Mouse (Mus musculus) stomach, postnatal 0 days (tissue): ENCODE data around the gene Paqr9.

Experiments used
- CTCF ChIP-seq: IDR thresholded peaks from 2 replicates; pipeline ENCODE4 v1.5.1; 2016; ENCODE audit warnings: antibody characterized with exemption, low read depth, mild to moderate bottlenecking, moderate library complexity
- EP300 ChIP-seq: optimal IDR thresholded peaks from 2 replicates; pipeline ENCODE3; 2016; ENCODE audit warnings: antibody characterized with exemption

- TF ChIP-seq CTCF (no peak), EP300 (no peak)
These were observed 21.7 kb downstream of the Paqr9 start for GRCm38 (mm10) chr9:95581021-95581757.
